Mouse (Mus musculus): ENCODE data around the gene Rsu1.

- no peak for TF ChIP-seq CTCF (IDR thresholded peaks at IDR 0.05)
- TF ChIP-seq EP300 (IDR thresholded peaks at IDR 0.05) = no peak
Observed at GRCm38 (mm10) chr2:13188831-13189495, 82.3 kb downstream of the Rsu1 start.
